Mouse (Mus musculus) frontal cortex, adult (tissue): ENCODE measurements around the gene Ifna14.
A peak's percentile ranks its signal among the peaks of the same experiment; 100 is the strongest.
"Not testable (repeated sequence)": the region's sequence is repeated elsewhere in the genome, so short reads cannot be mapped to it uniquely, and the experiment has no call there.

Experiments
- ATAC-seq: cut with Nextera tagmentation; 2 replicates; pipeline ENCODE4 v1.9.2; 2017; ENCODE audit warnings: mild to moderate bottlenecking, moderate library complexity, mixed read lengths; ENCODE audit not compliant: low TSS enrichment

Ifna14 gene

GRCm38 (mm10) chr4:88571698-88572097 lies at the start of gene Ifna14:
Ifna14 (minus strand) TSS chr4:88571798.
- ATAC-seq = no peak

GRCm38 (mm10) chr4:88603276-88603675 lies 31.7 kb upstream of the Ifna14 start, which contains the start of gene Ifna12:
Ifna12 (minus strand) TSS chr4:88603376.
- ATAC-seq = no peak

GRCm38 (mm10) chr4:88592285-88592684 lies 20.7 kb upstream of the Ifna14 start, which contains the start of gene Ifna9:
Ifna9 (minus strand) TSS chr4:88592385.
- no peak for ATAC-seq

- no peak for ATAC-seq
These were observed 9.8 kb downstream of the Ifna14 start for GRCm38 (mm10) chr4:88561791-88562190.

GRCm38 (mm10) chr4:88558145-88558544 lies 13.5 kb downstream of the Ifna14 start, which contains the start of gene Ifna15:
Ifna15 (minus strand) TSS chr4:88558245.
- not testable (repeated sequence) for ATAC-seq

- ATAC-seq = peak; percentile 99
These were observed 21.2 kb downstream of the Ifna14 start for GRCm38 (mm10) chr4:88550161-88550945.

- ATAC-seq = no peak
These were observed 23.6 kb downstream of the Ifna14 start for GRCm38 (mm10) chr4:88547986-88548385.

- peak; percentile 96 for ATAC-seq
These were observed 27.9 kb downstream of the Ifna14 start for GRCm38 (mm10) chr4:88543649-88544234.

GRCm38 (mm10) chr4:88537328-88537727 lies 34.3 kb downstream of the Ifna14 start:
- ATAC-seq = peak; percentile 62; the same call in 1 of the 2 replicates

- ATAC-seq = no peak
These were observed 35.0 kb downstream of the Ifna14 start for GRCm38 (mm10) chr4:88536640-88537039.

GRCm38 (mm10) chr4:88535742-88536141 lies 35.9 kb downstream of the Ifna14 start:
- no peak for ATAC-seq

- no peak for ATAC-seq
These were observed 36.7 kb downstream of the Ifna14 start for GRCm38 (mm10) chr4:88534903-88535302.

- no peak for ATAC-seq
These were observed 38.1 kb downstream of the Ifna14 start for GRCm38 (mm10) chr4:88533499-88533898.

- no peak for ATAC-seq
These were observed 40.7 kb downstream of the Ifna14 start for GRCm38 (mm10) chr4:88530892-88531291.

- ATAC-seq = no peak
These were observed 41.3 kb downstream of the Ifna14 start for GRCm38 (mm10) chr4:88530271-88530670.

GRCm38 (mm10) chr4:88526379-88527049 lies 45.1 kb downstream of the Ifna14 start:
- no peak for ATAC-seq

GRCm38 (mm10) chr4:88525393-88525792 lies 46.2 kb downstream of the Ifna14 start:
- ATAC-seq = no peak

- ATAC-seq = no peak
These were observed 48.4 kb downstream of the Ifna14 start for GRCm38 (mm10) chr4:88523241-88523640.

GRCm38 (mm10) chr4:88522674-88523073 lies 48.9 kb downstream of the Ifna14 start, which contains the start of gene Ifnb1:
Ifnb1 (minus strand) TSS chr4:88522774.
- ATAC-seq = no peak
